Mouse (Mus musculus) left cerebral cortex, postnatal 25 days (tissue): Measurements from ENCODE around the gene Ide. TPM values are rescaled to one million over a fixed set of nuclear protein-coding genes. Genes with fewer than 3 reads are reported as not detected.

Experiments used
- DNase-seq, 2 experiments: peaks; one replicate each; pipeline ENCODE4 v3.0.0; 2022; ENCODE audit warnings: low spot score in 2 of 2, mixed read lengths in 1 of 2
- intact Hi-C: fragments of 180-260 bp; cut with DNase I; formaldehyde crosslinking; loops from one replicate; pipeline ENCODE4 v1.15.1; 2025
- total RNA-seq, 2 experiments: library from RNA; stranded (reverse); gene quantifications; 2 replicates each; pipeline ENCODE4 v1.2.3; 2021

Gene Ide
- total RNA-seq, 2 experiments from 2014 or later: 38.3 to 41.7 TPM

GRCm38 (mm10) chr19:37283166-37283565, 54.5 kb downstream of the Ide start:
- intact Hi-C loops: loop anchor here (1.0 to 2.0 kb wide), 2 partner anchors 22 to 28 kb away; no protein-coding TSS in a partner anchor

GRCm38 (mm10) chr19:37281710-37282109, 55.9 kb downstream of the Ide start:
- peak in 1 of 2 experiments; percentile 75 for DNase-seq
- intact Hi-C loops: loop anchor here (2.0 kb wide), 1 partner anchor 23 kb away; no protein-coding TSS in a partner anchor

More at GRCm38 (mm10) chr19:37283166-37283565, 54.5 kb downstream of the Ide start:
- peak; percentile 40 to 93 for DNase-seq

GRCm38 (mm10) chr19:37279194-37279593, 58.5 kb downstream of the Ide start:
- no peak for DNase-seq
- intact Hi-C loops: no loop called here

- intact Hi-C loops: no loop called here
- DNase-seq: peak in 1 of 2 experiments; percentile 33
Measured at GRCm38 (mm10) chr19:37275555-37275954, 62.1 kb downstream of the Ide start.

GRCm38 (mm10) chr19:37269106-37269505, 68.5 kb downstream of the Ide start:
- intact Hi-C loops: loop anchor here (5.0 kb wide), 1 partner anchor 217 kb away; no protein-coding TSS in a partner anchor
- DNase-seq: no peak

GRCm38 (mm10) chr19:37265333-37266103, 72.1 kb downstream of the Ide start:
- intact Hi-C loops: loop anchor here (2.0 to 5.0 kb wide), 3 partner anchors 59 to 339 kb away; partner anchors contain the start of genes Btaf1 and March5
- peak; percentile 89 to 95 for DNase-seq

- intact Hi-C loops: loop anchor here (2.0 kb wide), 2 partner anchors 57 to 337 kb away; partner anchors contain the start of genes Btaf1 and March5
- DNase-seq: peak; percentile 32 to 44
Measured at GRCm38 (mm10) chr19:37263943-37264897, 73.4 kb downstream of the Ide start.

- no peak for DNase-seq
- intact Hi-C loops: no loop called here
Measured at GRCm38 (mm10) chr19:37263566-37263942, 74.1 kb downstream of the Ide start.

- intact Hi-C loops: no loop called here
- no peak for DNase-seq
Measured at GRCm38 (mm10) chr19:37262389-37262788, 75.3 kb downstream of the Ide start.

GRCm38 (mm10) chr19:37255321-37255720, 82.3 kb downstream of the Ide start:
- intact Hi-C loops: loop anchor here (1.0 to 2.0 kb wide), 2 partner anchors 28 to 81 kb away; no protein-coding TSS in a partner anchor
- peak; percentile 66 to 95 for DNase-seq

- intact Hi-C loops: no loop called here
- DNase-seq: no peak
Measured at GRCm38 (mm10) chr19:37252104-37252503, 85.5 kb downstream of the Ide start.

- no peak for DNase-seq
- intact Hi-C loops: no loop called here
Measured at GRCm38 (mm10) chr19:37248199-37248598, 89.5 kb downstream of the Ide start.

GRCm38 (mm10) chr19:37246859-37247258, 90.8 kb downstream of the Ide start:
- intact Hi-C loops: no loop called here
- peak in 1 of 2 experiments; percentile 27 for DNase-seq

- intact Hi-C loops: no loop called here
- no peak for DNase-seq
Measured at GRCm38 (mm10) chr19:37242707-37243106, 94.9 kb downstream of the Ide start.

- DNase-seq: no peak
- intact Hi-C loops: no loop called here
Measured at GRCm38 (mm10) chr19:37241201-37241600, 96.5 kb downstream of the Ide start.

GRCm38 (mm10) chr19:37239096-37239495, 98.6 kb downstream of the Ide start:
- intact Hi-C loops: no loop called here
- no peak for DNase-seq

GRCm38 (mm10) chr19:37238651-37239050, 99.0 kb downstream of the Ide start:
- DNase-seq: peak in 1 of 2 experiments; percentile 22
- intact Hi-C loops: no loop called here

- DNase-seq: no peak
- intact Hi-C loops: no loop called here
Measured at GRCm38 (mm10) chr19:37237712-37238437, 99.8 kb downstream of the Ide start.

GRCm38 (mm10) chr19:37237306-37237705, 100.3 kb downstream of the Ide start:
- intact Hi-C loops: no loop called here
- no peak for DNase-seq
